Mouse (Mus musculus): ENCODE measurements around the gene Tpgs1.

Tpgs1 gene

GRCm38 (mm10) chr10:79668771-79669575, at the start of gene Tpgs1:
Gene Tpgs1, plus strand, starts transcription at chr10:79669369.
- peak; percentile 83 for DNase-seq (ENCODE audit: low read depth)

- no peak for DNase-seq (ENCODE audit: low read depth)
Observed at GRCm38 (mm10) chr10:79623950-79624349, 45.2 kb upstream of the Tpgs1 start.

- DNase-seq (ENCODE audit: low read depth) = no peak
Observed at GRCm38 (mm10) chr10:79625398-79625797, 43.8 kb upstream of the Tpgs1 start.

- no peak for DNase-seq (ENCODE audit: low read depth)
Observed at GRCm38 (mm10) chr10:79626156-79626555, 43.0 kb upstream of the Tpgs1 start.

GRCm38 (mm10) chr10:79628377-79628776, 40.8 kb upstream of the Tpgs1 start:
- DNase-seq (ENCODE audit: low read depth) = no peak

GRCm38 (mm10) chr10:79631432-79631831, 37.7 kb upstream of the Tpgs1 start:
- no peak for DNase-seq (ENCODE audit: low read depth)

- no peak for DNase-seq (ENCODE audit: low read depth)
Observed at GRCm38 (mm10) chr10:79633006-79633777, 36.0 kb upstream of the Tpgs1 start.

- no peak for DNase-seq (ENCODE audit: low read depth)
Observed at GRCm38 (mm10) chr10:79636287-79636686, 32.9 kb upstream of the Tpgs1 start.

GRCm38 (mm10) chr10:79637128-79638110, 31.8 kb upstream of the Tpgs1 start, which contains the start of gene Shc2:
Gene Shc2, minus strand, starts transcription at chr10:79637918.
- DNase-seq (ENCODE audit: low read depth) = no peak

GRCm38 (mm10) chr10:79638486-79639204, 30.5 kb upstream of the Tpgs1 start:
- no peak for DNase-seq (ENCODE audit: low read depth)

- no peak for DNase-seq (ENCODE audit: low read depth)
Observed at GRCm38 (mm10) chr10:79645711-79646110, 23.5 kb upstream of the Tpgs1 start, which contains the start of gene Odf3l2. Gene Odf3l2, minus strand, starts transcription at chr10:79645738.

- DNase-seq (ENCODE audit: low read depth) = peak; percentile 63
Observed at GRCm38 (mm10) chr10:79649070-79649751, 20.0 kb upstream of the Tpgs1 start.

GRCm38 (mm10) chr10:79652789-79653188, 16.4 kb upstream of the Tpgs1 start:
- no peak for DNase-seq (ENCODE audit: low read depth)

GRCm38 (mm10) chr10:79654946-79655395, 14.2 kb upstream of the Tpgs1 start:
- DNase-seq (ENCODE audit: low read depth) = no peak

GRCm38 (mm10) chr10:79658829-79659228, 10.3 kb upstream of the Tpgs1 start:
- no peak for DNase-seq (ENCODE audit: low read depth)

GRCm38 (mm10) chr10:79660298-79660697, 8.9 kb upstream of the Tpgs1 start:
- no peak for DNase-seq (ENCODE audit: low read depth)

- DNase-seq (ENCODE audit: low read depth) = no peak
Observed at GRCm38 (mm10) chr10:79661861-79662260, 7.3 kb upstream of the Tpgs1 start.

- peak; percentile 38 for DNase-seq (ENCODE audit: low read depth)
Observed at GRCm38 (mm10) chr10:79664131-79664665, 5.0 kb upstream of the Tpgs1 start, which contains the start of gene Madcam1. Gene Madcam1, plus strand, starts transcription at chr10:79664559.

- no peak for DNase-seq (ENCODE audit: low read depth)
Observed at GRCm38 (mm10) chr10:79665051-79665450, 4.1 kb upstream of the Tpgs1 start.

GRCm38 (mm10) chr10:79666493-79666892, 2.7 kb upstream of the Tpgs1 start:
- DNase-seq (ENCODE audit: low read depth) = no peak

Measured in c-Kit-positive CD71-negative TER-119-negative erythroid progenitor cells, embryonic 14.5 days (primary cell).